Mouse (Mus musculus) lung, postnatal 0 days (tissue): ENCODE data around the gene Bhmt2.

ENCODE experiments used
- CTCF ChIP-seq: IDR thresholded peaks from 2 replicates; pipeline ENCODE4 v1.5.1; 2016; ENCODE audit warnings: antibody characterized with exemption, mild to moderate bottlenecking
- EP300 ChIP-seq: IDR thresholded peaks from 2 replicates; pipeline ENCODE4 v1.6.1; 2016; ENCODE audit warnings: antibody characterized with exemption, mild to moderate bottlenecking, control low read depth

DNA sequence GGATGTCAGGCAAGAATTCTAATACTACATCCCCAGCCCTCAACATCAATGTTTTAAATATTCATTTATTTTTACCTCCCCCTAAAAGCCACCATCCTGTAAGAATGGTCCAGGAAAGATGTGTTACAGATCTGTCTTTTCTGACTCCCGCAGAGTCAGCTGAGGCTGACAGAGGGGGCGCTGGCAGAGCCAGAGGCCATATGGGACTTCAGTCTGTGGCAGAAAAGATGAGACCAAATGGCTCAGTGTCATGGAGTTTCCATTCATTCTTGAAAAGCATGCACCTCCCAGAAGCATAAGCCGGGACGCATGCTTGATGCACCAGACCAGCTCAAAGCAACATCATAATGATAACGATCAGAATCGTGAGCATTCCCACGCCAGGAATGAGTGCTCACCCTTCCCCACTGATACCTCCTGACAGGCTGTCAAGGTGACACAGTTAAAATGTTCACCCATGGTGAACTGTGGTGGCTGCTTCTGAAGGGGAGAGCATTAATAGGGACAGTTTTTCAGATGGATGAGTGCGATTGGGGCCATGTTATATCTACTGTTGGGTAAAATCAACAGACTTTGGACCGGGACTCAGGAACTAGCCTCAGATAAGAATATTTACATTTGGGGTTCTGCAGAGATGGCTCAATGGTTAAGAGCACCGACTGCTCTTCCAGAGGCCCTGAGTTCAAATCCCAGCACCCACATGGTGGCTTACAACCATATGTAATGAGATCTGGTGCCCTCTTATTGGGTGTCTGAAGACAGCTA lies 43.0 kb downstream of the Bhmt2 start:
- TF ChIP-seq EP300 = no peak
- no peak for TF ChIP-seq CTCF
